Mouse (Mus musculus): ENCODE results near the gene Wnt8b.
A peak's percentile ranks its signal among the peaks of the same experiment; 100 is the strongest.
"Not testable (repeated sequence)": the region's sequence is repeated elsewhere in the genome, so short reads cannot be mapped to it uniquely, and the experiment has no call there.

Wnt8b gene

GRCm38 (mm10) chr19:44493128-44493527 is at the start of gene Wnt8b:
Gene Wnt8b, plus strand, starts transcription at chr19:44493472.
- DNase-seq, result no peak

DNA sequence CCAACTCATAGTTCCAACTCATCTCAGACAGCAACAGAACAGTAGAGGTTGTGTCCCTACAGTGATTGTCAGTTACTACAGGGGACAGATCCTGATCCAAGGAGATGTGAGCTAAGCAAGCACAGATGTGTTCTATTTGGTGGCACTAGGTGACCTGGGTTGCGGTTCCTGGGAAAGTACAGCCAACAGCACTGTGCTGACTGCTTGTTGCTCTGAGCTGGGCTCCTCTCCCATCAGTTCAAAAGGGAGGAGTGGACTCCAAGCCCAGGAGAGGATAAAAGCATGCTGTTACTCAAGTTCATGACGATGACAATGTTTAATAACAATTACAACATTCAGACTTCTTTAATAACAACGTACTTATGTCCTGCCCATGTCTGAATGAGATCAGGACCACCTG is 47.5 kb upstream of the Wnt8b start:
- DNase-seq, result no peak

GRCm38 (mm10) chr19:44447927-44448326 is 45.3 kb upstream of the Wnt8b start:
- no peak for DNase-seq

DNA sequence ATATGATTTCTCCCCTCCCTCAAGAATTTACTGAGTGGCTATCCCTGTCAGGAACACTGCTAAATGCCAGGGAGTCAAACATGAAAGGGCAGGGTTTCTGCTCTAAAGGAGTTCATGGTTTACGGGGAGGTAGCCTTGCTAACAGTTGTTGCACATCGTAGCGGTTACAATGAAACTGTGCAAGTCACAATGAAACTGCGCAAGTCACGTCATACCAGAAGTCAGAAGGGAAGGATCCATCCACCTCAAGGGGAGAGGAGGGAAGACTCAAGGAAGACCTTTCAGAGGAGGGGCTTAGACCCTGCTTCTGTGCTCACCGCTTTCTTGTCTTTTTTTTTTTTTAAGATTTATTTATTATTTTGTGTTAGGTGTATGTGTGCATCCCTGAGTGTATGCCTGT is 38.4 kb upstream of the Wnt8b start:
- DNase-seq, result no peak

- no peak for DNase-seq
Measured at GRCm38 (mm10) chr19:44455356-44455755, 37.9 kb upstream of the Wnt8b start.

- DNase-seq, result no peak
Measured at GRCm38 (mm10) chr19:44457359-44458055, 35.8 kb upstream of the Wnt8b start.

GRCm38 (mm10) chr19:44458696-44459095 is 34.6 kb upstream of the Wnt8b start:
- DNase-seq, result peak; percentile 77

DNA sequence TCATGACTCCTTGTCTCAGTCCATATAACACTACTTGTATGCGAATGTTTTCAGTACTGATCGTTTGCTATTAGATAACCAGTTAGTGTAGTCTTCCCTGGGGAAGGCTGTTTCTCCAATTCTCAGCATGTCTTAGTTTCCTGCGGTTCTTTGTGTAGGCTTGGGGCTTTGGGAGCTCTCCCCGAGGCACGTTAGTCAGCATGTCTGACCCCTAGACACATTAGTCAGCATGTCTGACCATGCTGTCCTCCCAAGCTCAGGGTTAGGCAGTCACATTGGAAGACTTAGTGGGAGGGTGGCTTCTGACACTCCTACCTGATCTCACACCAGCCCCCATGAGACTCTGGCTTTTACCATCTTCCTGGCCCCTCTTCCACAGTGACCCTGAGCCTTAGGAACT is 32.8 kb upstream of the Wnt8b start:
- DNase-seq, result no peak

DNA sequence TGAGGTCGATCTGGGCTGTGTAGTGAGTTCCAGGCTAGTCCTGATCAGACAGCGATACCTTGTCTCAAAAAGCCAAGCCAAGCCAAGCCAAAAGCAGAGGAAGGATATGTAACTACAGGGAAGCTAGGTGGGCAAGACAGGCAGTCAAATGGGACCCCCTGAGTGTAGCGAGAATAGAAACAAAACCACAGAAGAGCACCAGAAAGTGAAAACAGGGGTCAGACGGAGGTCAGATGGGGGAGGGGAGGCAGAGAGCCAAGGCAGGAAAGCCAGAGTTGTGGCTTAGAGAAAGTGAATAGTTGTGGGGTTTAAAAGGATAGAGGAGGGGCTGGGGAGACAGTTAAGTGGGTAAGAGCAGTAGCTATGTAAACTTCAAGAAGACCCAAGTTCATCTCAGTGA is 31.8 kb upstream of the Wnt8b start:
- no peak for DNase-seq

GRCm38 (mm10) chr19:44462141-44462540 is 31.1 kb upstream of the Wnt8b start:
- DNase-seq, result no peak

GRCm38 (mm10) chr19:44465960-44466525 is 27.2 kb upstream of the Wnt8b start:
- not testable (repeated sequence) for DNase-seq

DNA sequence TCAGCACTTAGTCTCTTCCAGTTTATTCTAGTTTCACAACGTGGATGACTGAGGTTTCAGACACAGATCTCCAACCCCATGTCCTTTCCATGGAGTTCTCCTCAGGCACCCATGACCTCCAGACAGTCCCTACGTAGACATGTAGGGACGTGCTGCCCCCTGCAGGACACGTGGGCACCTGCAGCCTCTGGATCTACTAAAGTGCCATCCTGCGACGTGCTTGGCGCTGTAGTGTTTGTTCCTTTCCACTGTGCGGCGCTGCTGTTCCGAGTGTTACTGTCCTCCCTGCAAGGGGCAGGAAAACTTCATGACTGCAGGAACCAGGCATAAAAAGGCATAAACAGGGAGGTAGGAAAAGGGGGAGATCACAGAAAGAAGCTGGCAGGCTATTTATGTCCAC is 19.1 kb upstream of the Wnt8b start:
- DNase-seq, result peak; percentile 95

DNA sequence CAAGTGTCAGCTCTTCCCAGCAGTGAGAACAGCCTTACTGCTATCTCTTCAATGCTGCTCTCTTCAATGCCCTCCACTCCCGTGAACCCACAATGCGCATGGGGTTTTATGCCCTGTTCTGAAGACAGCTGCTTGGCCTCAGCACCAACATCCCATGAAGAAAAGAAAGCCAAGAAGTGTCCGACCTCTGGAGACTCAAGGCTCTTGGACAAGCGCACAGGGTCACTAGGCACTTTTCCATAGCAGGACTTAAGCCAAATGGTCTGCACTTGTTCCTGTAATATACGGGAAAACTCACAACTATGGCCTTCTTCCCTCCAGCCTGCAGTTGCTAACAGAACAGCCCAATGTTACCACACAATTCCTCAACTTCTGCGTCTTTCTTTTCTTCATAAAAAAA is 18.0 kb upstream of the Wnt8b start:
- peak; percentile 47 for DNase-seq

DNA sequence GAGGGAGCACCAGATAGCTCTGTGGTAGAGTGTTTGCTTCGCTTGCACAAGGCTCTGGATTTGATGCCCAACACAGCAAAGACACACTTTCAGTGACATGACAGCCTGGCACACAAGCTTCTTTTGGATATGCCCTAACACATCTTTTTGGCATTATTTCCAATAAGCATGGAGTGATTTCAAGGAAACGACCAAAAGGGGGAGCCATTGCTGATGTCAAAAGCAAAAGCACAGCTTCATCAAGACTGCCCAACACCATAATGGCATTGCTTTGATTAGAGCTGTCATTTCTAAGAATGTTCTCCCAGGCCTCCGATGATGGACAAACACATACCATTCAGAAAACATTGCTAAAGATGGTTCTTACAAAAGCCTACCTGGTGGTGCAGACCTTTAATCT is 16.7 kb upstream of the Wnt8b start:
- peak; percentile 44 for DNase-seq

DNA sequence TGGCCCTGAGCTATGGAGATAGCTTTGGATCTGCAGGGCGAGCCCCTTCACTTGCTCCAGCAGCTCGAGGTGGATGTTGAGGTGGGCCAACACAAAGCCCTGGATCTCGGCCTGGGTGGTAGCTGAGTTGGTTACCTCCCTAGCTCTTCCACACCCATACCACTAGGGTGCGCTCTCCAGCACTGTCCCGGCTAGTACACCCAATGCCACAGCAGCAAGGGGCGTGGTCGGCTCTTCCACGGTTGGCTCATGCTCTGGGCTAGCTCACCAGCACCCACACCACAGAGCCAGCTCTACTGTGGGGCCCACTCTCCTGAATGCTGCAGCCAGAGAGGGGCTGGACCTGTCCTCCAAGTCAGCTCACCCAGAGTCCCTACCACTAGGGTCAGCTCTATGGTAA is 6.0 kb upstream of the Wnt8b start:
- peak; percentile 71 for DNase-seq

DNA sequence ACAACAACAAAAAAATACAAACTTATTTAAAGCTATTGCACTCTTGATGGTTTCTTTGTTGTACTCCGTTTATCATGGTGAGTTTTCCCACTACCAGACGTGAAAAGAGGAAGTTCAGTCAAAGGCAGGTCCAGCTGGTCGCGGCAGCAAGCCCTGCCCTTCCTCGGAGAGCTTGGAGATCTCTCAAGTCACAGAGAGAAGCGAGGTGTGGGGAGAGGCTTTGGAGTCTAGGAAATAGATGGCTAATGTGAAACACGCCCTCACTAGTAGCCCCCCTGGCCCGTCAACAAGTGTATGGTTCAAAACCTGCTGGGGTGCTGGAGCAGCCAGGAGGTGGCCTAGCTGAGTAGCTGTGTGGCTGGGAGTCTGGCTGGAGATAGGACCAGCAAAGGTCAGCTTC is 3.2 kb downstream of the Wnt8b start:
- DNase-seq, result no peak

DNA sequence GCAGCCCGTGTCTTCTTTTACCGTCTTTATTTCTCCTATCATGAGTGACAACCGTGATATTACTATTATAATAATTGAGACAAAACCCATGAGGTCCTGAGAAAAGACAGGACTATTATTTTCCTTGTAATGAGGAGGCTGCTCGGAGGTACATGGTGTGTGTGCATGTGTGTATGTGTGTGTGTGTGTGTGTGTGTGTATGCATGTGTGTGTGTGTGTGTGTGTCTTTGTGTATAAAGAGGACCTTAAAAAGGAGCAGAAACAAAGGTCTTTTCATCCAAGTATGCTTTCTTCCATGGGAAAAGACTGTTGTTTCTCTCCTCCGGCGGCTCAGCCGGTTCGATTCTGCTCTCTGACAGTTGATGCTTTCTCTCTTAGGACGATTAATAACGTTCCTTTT is 3.7 kb downstream of the Wnt8b start:
- DNase-seq, result no peak

GRCm38 (mm10) chr19:44498936-44499335 is 5.7 kb downstream of the Wnt8b start:
- DNase-seq, result no peak

DNA sequence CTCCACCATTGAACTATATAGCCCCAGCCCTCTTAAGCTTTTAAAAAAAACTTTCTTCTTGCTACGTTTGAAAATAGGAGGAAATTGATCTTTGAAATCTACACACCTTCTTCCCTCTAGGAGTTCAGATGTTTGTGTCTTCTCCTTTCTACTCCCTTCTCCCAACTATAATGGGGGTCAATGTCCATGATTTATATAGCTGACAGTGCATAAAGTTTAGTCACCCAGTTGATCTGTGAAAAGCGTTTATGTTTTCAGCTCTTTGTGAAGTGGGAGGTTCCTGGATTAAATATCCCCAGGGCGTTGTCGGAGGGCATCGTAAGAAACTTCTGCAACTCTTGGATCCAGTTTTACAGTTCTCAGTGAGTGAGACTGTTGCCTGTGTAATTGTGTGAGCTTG is 7.0 kb downstream of the Wnt8b start:
- no peak for DNase-seq

DNA sequence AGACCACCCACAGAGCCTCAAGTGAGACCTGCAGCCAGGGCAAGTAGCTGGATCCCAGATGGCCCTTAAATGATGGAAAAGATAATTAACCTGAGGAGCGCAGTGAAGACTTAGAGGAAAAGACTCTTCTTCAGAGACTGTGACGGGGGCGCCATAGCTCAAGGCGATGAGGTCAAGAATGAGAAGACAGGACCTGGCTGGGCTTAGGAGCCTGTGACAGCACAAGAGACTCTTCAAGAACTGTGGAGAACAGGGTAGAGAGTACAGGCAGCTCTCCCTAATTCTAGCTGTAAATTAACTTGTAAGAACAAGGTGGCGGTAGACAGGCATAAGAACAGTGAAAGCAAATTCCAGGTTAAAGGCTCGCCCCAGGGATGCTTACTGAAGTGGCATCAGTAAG is 8.7 kb downstream of the Wnt8b start:
- DNase-seq, result no peak

DNA sequence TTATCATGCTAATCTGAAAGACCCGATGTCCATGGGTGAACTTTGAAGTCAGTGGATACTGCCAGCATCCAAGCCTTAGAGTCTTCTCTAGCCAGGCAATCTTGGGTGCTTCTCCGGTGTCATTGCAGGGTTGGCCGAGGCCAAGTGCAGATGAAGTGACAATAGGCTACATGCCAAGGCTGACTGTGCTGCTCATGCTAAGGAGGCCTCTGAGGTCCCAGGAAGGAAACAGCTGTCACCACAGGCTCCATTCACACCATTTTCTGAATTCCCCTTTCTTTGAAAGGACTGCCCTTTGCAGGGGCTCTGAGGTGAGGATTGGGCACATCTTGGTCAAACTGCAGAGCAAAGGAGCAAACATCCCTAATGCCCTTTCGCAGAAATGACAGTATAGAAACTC is 9.5 kb downstream of the Wnt8b start:
- DNase-seq, result no peak

DNA sequence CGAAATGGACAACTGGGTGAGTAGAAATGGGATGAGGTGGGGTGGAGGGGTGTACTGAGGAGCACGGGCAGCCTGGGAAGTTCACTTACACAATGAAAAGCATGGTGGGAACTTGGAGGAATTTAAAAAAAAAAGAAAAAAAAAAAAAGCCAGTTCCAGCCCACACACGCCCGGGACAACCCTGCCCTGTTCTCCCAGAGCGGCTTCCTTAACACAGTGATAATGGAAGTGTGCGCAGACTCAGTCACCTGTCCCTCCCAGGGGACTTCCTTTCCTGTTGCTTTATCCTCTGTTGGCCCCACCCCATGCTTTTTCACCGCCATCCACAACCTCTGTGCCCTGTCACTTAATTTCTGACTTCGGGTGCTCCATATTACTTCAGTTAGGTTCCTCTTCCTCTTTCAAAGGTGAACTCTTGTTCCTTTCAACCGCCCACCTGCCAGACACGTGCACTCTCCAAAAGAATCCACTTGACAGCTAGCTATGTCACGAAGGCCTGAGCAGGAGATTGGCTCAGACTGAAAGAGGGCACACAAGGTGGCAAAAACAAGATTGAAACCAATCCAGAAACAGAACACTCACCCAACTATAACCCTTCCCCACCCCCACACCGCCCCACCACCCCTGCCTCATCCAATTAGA is 17.4 kb downstream of the Wnt8b start:
- DNase-seq, result no peak

GRCm38 (mm10) chr19:44511451-44512231 is 18.4 kb downstream of the Wnt8b start:
- no peak for DNase-seq

DNA sequence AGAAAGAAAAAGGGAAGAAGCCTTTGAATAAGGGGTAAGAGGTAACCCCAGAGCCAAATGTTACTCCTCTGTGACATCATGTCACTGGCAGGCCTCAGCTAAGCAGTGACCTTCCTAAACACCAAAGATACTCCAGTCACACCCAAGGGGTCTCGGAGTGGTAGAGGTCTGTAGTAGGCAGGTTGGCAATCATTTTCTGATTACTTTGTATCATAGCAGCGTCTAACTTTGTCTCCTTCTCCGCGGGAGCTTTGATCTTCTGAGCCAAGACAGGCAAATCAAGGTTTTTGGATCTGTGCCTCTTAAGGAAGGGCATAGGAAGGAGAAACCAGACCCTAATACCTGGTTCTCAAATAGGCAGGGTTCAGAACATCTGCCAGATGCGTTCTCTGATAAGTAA is 19.3 kb downstream of the Wnt8b start:
- no peak for DNase-seq
